In the genomic region with DNA sequence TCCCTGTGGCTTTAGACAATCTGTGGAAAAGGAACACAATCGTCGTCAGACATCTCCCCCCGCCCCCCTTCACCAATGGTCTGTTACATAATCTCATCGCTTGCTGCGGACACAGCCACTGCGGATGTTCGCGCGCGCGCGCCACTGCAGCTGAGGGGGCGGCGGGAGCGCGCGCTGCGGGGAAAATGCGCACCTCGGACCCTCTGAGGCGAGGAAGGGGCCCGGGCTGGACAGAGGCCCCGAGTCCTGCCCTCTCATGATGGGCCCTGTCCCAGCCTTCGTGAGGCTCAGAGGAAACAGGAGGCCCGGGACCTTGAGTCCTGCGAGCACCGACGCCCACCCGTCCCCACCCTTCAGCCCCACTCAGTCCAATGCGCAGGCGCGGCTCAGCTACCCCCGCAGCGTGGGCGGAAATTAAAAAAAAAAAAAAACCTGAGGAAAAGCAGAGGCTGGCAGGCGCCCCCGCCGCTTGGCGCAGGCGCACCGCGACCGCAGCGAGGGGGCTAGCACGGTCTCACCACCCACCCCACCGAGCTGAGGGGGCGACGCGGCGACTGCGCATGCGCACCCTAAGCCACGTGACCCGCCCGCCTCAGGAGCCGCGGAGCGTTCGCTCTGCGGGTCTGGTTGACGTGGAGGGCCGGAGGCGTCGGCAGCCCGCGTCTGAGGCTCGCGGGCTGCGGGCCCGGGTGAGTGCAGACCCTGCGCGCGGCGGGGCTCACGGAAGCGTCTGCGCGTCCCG, we compare ENCODE assay signal across 8 mouse cellular contexts. TPM values are rescaled to one million over a fixed set of nuclear protein-coding genes. Genes with fewer than 3 reads are reported as not detected.
DNase-seq lines count a peak whose midpoint lies in the region; ATAC-seq and TF ChIP-seq lines count a peak whose summit lies in the region.

TSS of gene Ttc3 (plus strand) at position 446 of the 742 bp plus-strand sequence.

- DNase-seq in c-Kit-negative CD71-positive TER-119-positive erythroid progenitor cells, embryonic 14.5 days (ENCODE audit: low read depth, low spot score) = peak; percentile 63
- DNase-seq in forebrain, embryonic 10.5 days (ENCODE audit: extremely low spot score, low spot score) = peak; percentile 92
- DNase-seq in kidney, postnatal 25 days = peak; percentile 89 to 95
- DNase-seq in liver, embryonic 14.5 days (ENCODE audit: low read depth in 3 of 3, low spot score in 3 of 3) = peak; percentile 60 to 68 (median 67)
- peak; percentile 100 for DNase-seq in neural tube, embryonic 11.5 days (ENCODE audit: low spot score)
- peak; percentile 90 for DNase-seq in stomach, postnatal 0 days (ENCODE audit: low spot score)

- TF ChIP-seq EP300 in liver, embryonic 14.5 days (IDR thresholded peaks at IDR 0.05; ENCODE audit: low read depth) = no peak
- no peak for TF ChIP-seq EP300 in stomach, postnatal 0 days (optimal IDR thresholded peaks at IDR 0.05)

- H3K27ac ChIP-seq in forebrain, embryonic 10.5 days = peak within 1 kb of the TSS; percentile 99
- peak within 1 kb of the TSS; percentile 98 for H3K27ac ChIP-seq in heart, embryonic 15.5 days
- peak within 1 kb of the TSS; percentile 39 for H3K27ac ChIP-seq in liver, embryonic 14.5 days
- H3K27ac ChIP-seq in neural tube, embryonic 11.5 days (ENCODE audit: low read depth, low read length) = peak within 1 kb of the TSS; percentile 87
- H3K27ac ChIP-seq in stomach, postnatal 0 days (replicated peaks) = peak within 1 kb of the TSS; percentile 98

- H3K4me2 ChIP-seq in heart, embryonic 15.5 days = peak within 1 kb of the TSS; percentile 65
- H3K4me2 ChIP-seq in liver, embryonic 14.5 days (ENCODE audit: low read depth) = peak within 1 kb of the TSS; percentile 82
- peak within 1 kb of the TSS; percentile 69 for H3K4me2 ChIP-seq in neural tube, embryonic 11.5 days (ENCODE audit: low read depth)
- H3K4me2 ChIP-seq in stomach, postnatal 0 days (replicated peaks; ENCODE audit: low read depth) = peak within 1 kb of the TSS; percentile 86

- H3K36me3 ChIP-seq in forebrain, embryonic 10.5 days (replicated peaks) = no peaks in the 10 kb centered on the region
- no peaks in the 10 kb centered on the region for H3K36me3 ChIP-seq in heart, embryonic 15.5 days
- no peaks in the 10 kb centered on the region for H3K36me3 ChIP-seq in liver, embryonic 14.5 days (replicated peaks; ENCODE audit: control insufficient read depth, insufficient read depth, low read depth)
- H3K36me3 ChIP-seq in neural tube, embryonic 11.5 days (ENCODE audit: control insufficient read depth, insufficient read depth, low read length) = no peaks in the 10 kb centered on the region
- no peaks in the 10 kb centered on the region for H3K36me3 ChIP-seq in stomach, postnatal 0 days (ENCODE audit: control insufficient read depth, insufficient read depth, low read length)

- H3K9me3 ChIP-seq in forebrain, embryonic 10.5 days = no peaks in the 10 kb centered on the region
- no peaks in the 10 kb centered on the region for H3K9me3 ChIP-seq in heart, embryonic 15.5 days (replicated peaks)
- no peaks in the 10 kb centered on the region for H3K9me3 ChIP-seq in liver, embryonic 14.5 days (ENCODE audit: control insufficient read depth, low read length)
- no peaks in the 10 kb centered on the region for H3K9me3 ChIP-seq in neural tube, embryonic 11.5 days (ENCODE audit: control insufficient read depth, low read length)
- H3K9me3 ChIP-seq in stomach, postnatal 0 days (ENCODE audit: control insufficient read depth, low read length) = no peaks in the 10 kb centered on the region

- H3K27me3 ChIP-seq in forebrain, embryonic 10.5 days (ENCODE audit: poor library complexity, severe bottlenecking) = no peaks in the 10 kb centered on the region
- H3K27me3 ChIP-seq in heart, embryonic 15.5 days = no peaks in the 10 kb centered on the region
- no peaks in the 10 kb centered on the region for H3K27me3 ChIP-seq in liver, embryonic 14.5 days (ENCODE audit: control insufficient read depth, insufficient read depth, low read length)
- no peaks in the 10 kb centered on the region for H3K27me3 ChIP-seq in neural tube, embryonic 11.5 days (ENCODE audit: control insufficient read depth, insufficient read depth, low read length)
- no peaks in the 10 kb centered on the region for H3K27me3 ChIP-seq in stomach, postnatal 0 days (ENCODE audit: control insufficient read depth, insufficient read depth, low read length)

- peak within 1 kb of the TSS; percentile 91 for H3K9ac ChIP-seq in heart, embryonic 15.5 days
- H3K9ac ChIP-seq in liver, embryonic 14.5 days (replicated peaks) = peak within 1 kb of the TSS; percentile 60
- H3K9ac ChIP-seq in neural tube, embryonic 11.5 days (ENCODE audit: low read length) = peak within 1 kb of the TSS; percentile 97
- H3K9ac ChIP-seq in stomach, postnatal 0 days (ENCODE audit: low read length) = peak within 1 kb of the TSS; percentile 91

- WGBS in forebrain, embryonic 10.5 days = under 1% methylated on average over 77 of the region's 79 CpGs
- under 1% methylated on average over 78 of the region's 79 CpGs for WGBS in heart, embryonic 15.5 days
- WGBS in liver, embryonic 14.5 days (ENCODE audit: insufficient replicate concordance) = under 1% methylated on average over 71 of the region's 79 CpGs
- under 1% methylated on average over 67 of the region's 79 CpGs for WGBS in neural tube, embryonic 11.5 days
- under 1% methylated on average over 62 of the region's 79 CpGs for WGBS in stomach, postnatal 0 days

- H3K4me1 ChIP-seq in forebrain, embryonic 10.5 days = peaks cover 46% of the 10 kb centered on the region
- H3K4me1 ChIP-seq in heart, embryonic 15.5 days (replicated peaks) = peaks cover 30% of the 10 kb centered on the region
- peaks cover 6 to 7% of the 10 kb centered on the region in 2 experiments; a peak in 2 of 4 replicates for H3K4me1 ChIP-seq in liver, embryonic 14.5 days (replicated peaks; ENCODE audit: control insufficient read depth in 2 of 2, insufficient read depth in 2 of 2, low read length in 1 of 2)
- H3K4me1 ChIP-seq in neural tube, embryonic 11.5 days (ENCODE audit: control insufficient read depth, insufficient read depth, low read length) = peaks cover 10% of the 10 kb centered on the region
- 0 out of 2 replicates have a peak, but pooled peaks cover 3% of the 10 kb centered on the region for H3K4me1 ChIP-seq in stomach, postnatal 0 days (replicated peaks; ENCODE audit: control insufficient read depth, insufficient read depth)

- peak; percentile 41 for ATAC-seq in CD4-positive, CD25-positive, alpha-beta regulatory T cell, adult 4 months
- ATAC-seq in heart, embryonic 15.5 days (replicated peaks; ENCODE audit: insufficient number of reproducible peaks, insufficient read depth, low FRiP score, low read depth) = peak; percentile 88
- ATAC-seq in liver, embryonic 14.5 days (ENCODE audit: insufficient read depth) = peak; percentile 82
- ATAC-seq in neural tube, embryonic 11.5 days (ENCODE audit: insufficient read depth, low FRiP score, low TSS enrichment) = peak; percentile 82
- ATAC-seq in stomach, postnatal 0 days (ENCODE audit: low FRiP score, low TSS enrichment) = peak; percentile 88

- peak within 1 kb of the TSS; percentile 92 for H3K4me3 ChIP-seq in forebrain, embryonic 10.5 days
- H3K4me3 ChIP-seq in heart, embryonic 15.5 days = peak within 1 kb of the TSS; percentile 91
- peak within 1 kb of the TSS; percentile 85 to 89 for H3K4me3 ChIP-seq in liver, embryonic 14.5 days (ENCODE audit: insufficient read depth in 1 of 2, low read depth in 2 of 2, low read length in 2 of 2)
- H3K4me3 ChIP-seq in neural tube, embryonic 11.5 days (ENCODE audit: low read depth, low read length) = peak within 1 kb of the TSS; percentile 92
- H3K4me3 ChIP-seq in stomach, postnatal 0 days (ENCODE audit: low read depth, low read length) = peak within 1 kb of the TSS; percentile 91

- TF ChIP-seq CTCF in liver, embryonic 14.5 days (IDR thresholded peaks at IDR 0.05; ENCODE audit: low read depth) = no peak
- no peak for TF ChIP-seq CTCF in stomach, postnatal 0 days (IDR thresholded peaks at IDR 0.05; ENCODE audit: low read depth)

RNA-seq across cellular contexts. Expression of gene Ttc3, which starts in this region (rescaled TPM):
- polyA plus RNA-seq in CD4-positive, CD25-positive, alpha-beta regulatory T cell, adult 4 months (2017; shearing (Covaris generic)) = 10 to 100 TPM; 64.7 to 82.6 TPM
- 304 and 306 TPM in 2 replicates for polyA plus RNA-seq in forebrain, embryonic 10.5 days (2016; fragmentation: Nextera tagmentation; extraction: Ambion mirVana)
- polyA plus RNA-seq in heart, embryonic 15.5 days (2015; fragmentation: Nextera tagmentation; extraction: Ambion mirVana) = 151 and 153 TPM in 2 replicates
- 6.3 and 9.2 TPM in 2 replicates for polyA plus RNA-seq in liver, embryonic 14.5 days (2012; rRNA removed)
- 20.3 and 22.1 TPM in 2 replicates for polyA plus RNA-seq in liver, embryonic 14.5 days (2014; fragmentation: Nextera tagmentation; extraction: Ambion mirVana)
- polyA plus RNA-seq in neural tube, embryonic 11.5 days (2014; fragmentation: Nextera tagmentation; extraction: Ambion mirVana) = 454 and 471 TPM in 2 replicates
- 58.0 and 60.3 TPM in 2 replicates for polyA plus RNA-seq in stomach, postnatal 0 days (2015; fragmentation: Nextera tagmentation; extraction: Ambion mirVana)

Comparison
In these comparisons a context has a peak if more than half of its experiments do, and no peak if none do; other contexts are left out.
1. Peak in every context shown above with its lines: DNase-seq, ATAC-seq, H3K4me3 ChIP-seq and H3K27ac ChIP-seq.
2. H3K27ac ChIP-seq: peak in every context shown above with its lines; median percentile 99 in forebrain, embryonic 10.5 days; 98 in heart, embryonic 15.5 days; 98 in stomach, postnatal 0 days; 87 in neural tube, embryonic 11.5 days; 39 in liver, embryonic 14.5 days.